Mouse (Mus musculus): Measurements from ENCODE around the gene Iqub. TPM values are rescaled to one million over a fixed set of nuclear protein-coding genes. Genes with fewer than 3 reads are reported as not detected.

Iqub gene
- total RNA-seq (2021), result under 1 TPM; 0.08 to 0.10 TPM
- long read RNA-seq, experiment 1, result 0 reads
- long read RNA-seq, experiment 2, result 0 reads

GRCm38 (mm10) chr6:24514552-24515284 is at the start of gene Iqub:
Iqub (minus strand) TSS chr6:24515067.
- DNase-seq, result peak; percentile 10 to 21
- intact Hi-C loops (cut with DNase I), result no loop called here

GRCm38 (mm10) chr6:24564081-24564480 is 49.2 kb upstream of the Iqub start:
- intact Hi-C loops (cut with DNase I), result loop anchor here (5.0 kb wide), 1 partner anchor 38 kb away; no protein-coding TSS in a partner anchor
- DNase-seq, result no peak

GRCm38 (mm10) chr6:24555488-24555887 is 40.6 kb upstream of the Iqub start:
- no peak for DNase-seq
- intact Hi-C loops (cut with DNase I), result no loop called here

- DNase-seq, result no peak
- intact Hi-C loops (cut with DNase I), result no loop called here
These were observed 39.7 kb upstream of the Iqub start for GRCm38 (mm10) chr6:24554427-24555086.

GRCm38 (mm10) chr6:24552046-24552445 is 37.2 kb upstream of the Iqub start:
- intact Hi-C loops (cut with DNase I), result no loop called here
- DNase-seq, result no peak

- intact Hi-C loops (cut with DNase I), result no loop called here
- no peak for DNase-seq
These were observed 34.9 kb upstream of the Iqub start for GRCm38 (mm10) chr6:24549801-24550200.

GRCm38 (mm10) chr6:24546716-24547420 is 32.0 kb upstream of the Iqub start:
- intact Hi-C loops (cut with DNase I), result no loop called here
- DNase-seq, result no peak

- DNase-seq, result no peak
- intact Hi-C loops (cut with DNase I), result no loop called here
These were observed 28.3 kb upstream of the Iqub start for GRCm38 (mm10) chr6:24543119-24543591.

GRCm38 (mm10) chr6:24542393-24542792 is 27.5 kb upstream of the Iqub start:
- intact Hi-C loops (cut with DNase I), result no loop called here
- no peak for DNase-seq

GRCm38 (mm10) chr6:24540106-24540505 is 25.2 kb upstream of the Iqub start:
- DNase-seq, result no peak
- intact Hi-C loops (cut with DNase I), result no loop called here

GRCm38 (mm10) chr6:24538435-24538834 is 23.6 kb upstream of the Iqub start:
- intact Hi-C loops (cut with DNase I), result no loop called here
- no peak for DNase-seq

- intact Hi-C loops (cut with DNase I), result no loop called here
- no peak for DNase-seq
These were observed 17.9 kb upstream of the Iqub start for GRCm38 (mm10) chr6:24532804-24533203.

- peak in 1 of 2 experiments; percentile 18 for DNase-seq
- intact Hi-C loops (cut with DNase I), result no loop called here
These were observed 16.0 kb upstream of the Iqub start for GRCm38 (mm10) chr6:24530711-24531420.

- DNase-seq, result peak in 1 of 2 experiments; percentile 33
- intact Hi-C loops (cut with DNase I), result no loop called here
These were observed 15.3 kb upstream of the Iqub start for GRCm38 (mm10) chr6:24530166-24530565.

GRCm38 (mm10) chr6:24528064-24528243 is 13.1 kb upstream of the Iqub start, which contains the start of gene Asb15:
Asb15 (plus strand) TSS chr6:24528144.
- DNase-seq, result no peak

GRCm38 (mm10) chr6:24527155-24528063 is 12.5 kb upstream of the Iqub start, which contains the start of gene Ndufa5:
Ndufa5 (minus strand) TSS chr6:24528013.
- intact Hi-C loops (cut with DNase I), result loop anchor here (2.0 kb wide), 1 partner anchor 101 kb away; no protein-coding TSS in a partner anchor
- DNase-seq, result peak; percentile 77 to 87

More at GRCm38 (mm10) chr6:24528064-24528243, 13.1 kb upstream of the Iqub start, which contains the start of gene Asb15:
- intact Hi-C loops (cut with DNase I), result loop anchor here (2.0 kb wide), 1 partner anchor 101 kb away; no protein-coding TSS in a partner anchor

- intact Hi-C loops (cut with DNase I), result no loop called here
- no peak for DNase-seq
These were observed 10.8 kb upstream of the Iqub start for GRCm38 (mm10) chr6:24525705-24526104.

GRCm38 (mm10) chr6:24516197-24516596 is 1.3 kb upstream of the Iqub start:
- intact Hi-C loops (cut with DNase I), result no loop called here

GRCm38 (mm10) chr6:24504141-24504540 is 10.7 kb downstream of the Iqub start:
- DNase-seq, result no peak
- intact Hi-C loops (cut with DNase I), result no loop called here

More at GRCm38 (mm10) chr6:24516197-24516596, 1.3 kb upstream of the Iqub start:
- no peak for DNase-seq

Data from gastrocnemius, postnatal 36 days (tissue).